Mouse (Mus musculus): ENCODE results near the gene Crygn.

- no peak for TF ChIP-seq POLR2A (IDR thresholded peaks at IDR 0.05; ENCODE audit: control insufficient read depth in 1 of 2, insufficient read depth in 1 of 2, low read depth in 1 of 2, low read length in 2 of 2, poor library complexity in 1 of 2)
- no peak for TF ChIP-seq CTCF (IDR thresholded peaks at IDR 0.05 in 2 of 3, conservative IDR thresholded peaks at IDR 0.05 in 1 of 3; ENCODE audit: control insufficient read depth in 1 of 3, insufficient read depth in 1 of 3, low read depth in 2 of 3, low read length in 3 of 3, poor library complexity in 1 of 3, severe bottlenecking in 1 of 3)
- no peak for TF ChIP-seq USF1 (IDR thresholded peaks at IDR 0.05; ENCODE audit: low read depth, low read length)
- TF ChIP-seq POLR2AphosphoS2 (IDR thresholded peaks at IDR 0.05; ENCODE audit: low read length) = no peak
- TF ChIP-seq CHD2 (IDR thresholded peaks at IDR 0.05; ENCODE audit: low read length) = no peak
- no peak for TF ChIP-seq CHD1 (IDR thresholded peaks at IDR 0.05; ENCODE audit: low read depth, low read length)
- no peak for TF ChIP-seq GABPA (IDR thresholded peaks at IDR 0.05; ENCODE audit: low read depth, low read length)
- no peak for TF ChIP-seq MAFK (IDR thresholded peaks at IDR 0.05; ENCODE audit: borderline replicate concordance, low read depth, low read length)
- TF ChIP-seq ZKSCAN1 (IDR thresholded peaks at IDR 0.05; ENCODE audit: low read depth, low read length) = no peak
- no peak for TF ChIP-seq RCOR1 (IDR thresholded peaks at IDR 0.05; ENCODE audit: low read depth, low read length)
Observed at GRCm38 (mm10) chr5:24733134-24733533, 24.7 kb downstream of the Crygn start.
